Mouse (Mus musculus) megakaryocyte, embryonic 14.5 days (primary cell): ENCODE data around the gene Mical1.

Experiments
- FLI1 ChIP-seq: IDR thresholded peaks from 2 replicates; pipeline ENCODE4 v1.6.1; 2012; ENCODE audit warnings: low read length, inconsistent platforms, mixed read lengths
- GATA1 ChIP-seq: IDR thresholded peaks from 3 replicates; pipeline ENCODE4 v1.6.1; 2012; ENCODE audit warnings: mixed read lengths, low read length, inconsistent platforms, borderline replicate concordance

- TF ChIP-seq GATA1 (no peak), FLI1 (no peak)
Measured at GRCm38 (mm10) chr10:41451656-41452055, 24.5 kb upstream of the Mical1 start.
